8 mouse cellular contexts compared by ENCODE assay signal in the genomic region with DNA sequence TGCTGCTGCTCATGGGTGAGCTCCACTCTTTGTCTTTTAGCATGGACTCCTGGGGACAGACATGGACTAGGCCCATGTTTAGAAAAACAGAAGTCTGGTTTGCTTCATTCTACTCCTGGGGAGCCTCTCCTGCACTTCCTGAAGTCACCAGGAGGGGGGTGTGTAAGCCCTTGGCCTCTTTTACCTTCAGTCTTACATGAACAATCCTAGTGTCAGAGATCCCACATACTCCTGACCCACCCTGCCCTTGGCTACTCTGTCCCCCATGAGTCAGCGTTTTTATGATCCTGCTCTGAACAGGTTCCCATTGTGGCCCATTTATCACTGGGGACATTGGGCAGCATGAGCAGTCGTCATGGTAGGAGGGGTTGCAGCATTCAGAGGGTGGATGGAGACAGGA. TPM values are rescaled to one million over a fixed set of nuclear protein-coding genes. Genes with fewer than 3 reads are reported as not detected.
DNase-seq lines count a peak whose midpoint lies in the region.

No protein-coding gene starts in this region.

- peak; percentile 56 for DNase-seq in embryo, embryonic 10 days (ENCODE audit: low spot score)
- DNase-seq in embryo, embryonic 9.5 days (ENCODE audit: extremely low spot score): no peak
- peak; percentile 65 for DNase-seq in testis, postnatal 10 days (ENCODE audit: low spot score)
- no peak for DNase-seq in testis, postnatal 14 days (ENCODE audit: low spot score)
- peak; percentile 69 for DNase-seq in kidney, postnatal 4 days
- DNase-seq in retina, postnatal 1 day: peak; percentile 62
- no peak for DNase-seq in urinary bladder, postnatal 25 days (ENCODE audit: low spot score)
- DNase-seq in layer of hippocampus, adult 8-10 months (ENCODE audit: low spot score in 2 of 2): no peak

RNA-seq across cellular contexts. Expression of a gene that starts 15.7 kb away (rescaled TPM):
- 10 to 100 TPM; 66.1 to 70.8 (median 68.5) TPM for total RNA-seq in layer of hippocampus, adult 8-10 months (2022)

RNA-seq across cellular contexts. Expression of a gene that starts 27.1 kb away (rescaled TPM):
- not detected for total RNA-seq in layer of hippocampus, adult 8-10 months (2022)

RNA-seq across cellular contexts. Expression of a gene that starts 39.7 kb away (rescaled TPM):
- total RNA-seq in layer of hippocampus, adult 8-10 months (2022): 1 to 10 TPM; 1.1 to 4.9 (median 3.7) TPM

RNA-seq across cellular contexts. Expression of a gene that starts 57.5 kb away (rescaled TPM):
- total RNA-seq in layer of hippocampus, adult 8-10 months (2022): not detected

Comparison
In these comparisons a context has a peak if more than half of its experiments do, and no peak if none do; other contexts are left out.
1. DNase-seq: peak in embryo, embryonic 10 days (single experiment), testis, postnatal 10 days (single experiment), kidney, postnatal 4 days (2 of 2) and retina, postnatal 1 day (single experiment); none in embryo, embryonic 9.5 days (single experiment), testis, postnatal 14 days (single experiment), urinary bladder, postnatal 25 days (single experiment) and layer of hippocampus, adult 8-10 months (0 of 2).